Mouse (Mus musculus): ENCODE data around the gene Gm5089.

Gene Gm5089

DNA sequence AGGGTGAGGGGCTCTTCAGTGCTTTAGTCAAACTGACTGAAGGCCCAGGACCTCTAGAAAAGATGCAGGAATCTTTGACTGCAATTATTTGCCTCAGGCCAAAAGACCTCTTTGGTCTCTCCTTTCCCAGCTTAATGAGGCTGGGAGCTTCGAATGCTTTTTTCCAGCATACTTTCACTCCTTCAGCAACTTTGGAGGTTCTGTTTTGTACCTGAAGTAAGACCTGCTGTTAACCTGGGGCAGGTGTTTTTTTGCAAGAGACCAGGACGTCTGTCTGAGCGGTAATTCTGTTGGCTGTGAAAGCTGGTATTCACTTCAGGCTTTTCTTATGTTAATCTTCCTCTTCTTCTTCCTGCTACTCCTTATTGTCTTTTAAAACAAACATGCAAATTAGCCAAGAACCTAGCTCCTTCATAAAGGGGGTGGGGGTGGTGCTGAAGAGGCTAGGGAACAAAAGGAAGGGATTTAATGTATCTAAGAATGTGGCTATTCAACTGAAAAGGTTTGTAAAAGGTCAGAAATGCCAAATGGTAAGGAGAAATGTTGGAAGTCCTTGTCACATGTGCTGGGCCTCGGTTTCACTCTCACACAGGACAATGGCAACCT is 34.6 kb downstream of the Gm5089 start:
- DNase-seq = no peak

GRCm38 (mm10) chr14:122414786-122415185 is 36.1 kb downstream of the Gm5089 start:
- DNase-seq = no peak

GRCm38 (mm10) chr14:122413542-122413928 is 37.4 kb downstream of the Gm5089 start:
- peak; percentile 29 for DNase-seq

- no peak for DNase-seq
These were observed 37.9 kb downstream of the Gm5089 start for GRCm38 (mm10) chr14:122412841-122413541.

- DNase-seq = peak; percentile 85
These were observed 44.2 kb downstream of the Gm5089 start for GRCm38 (mm10) chr14:122406541-122407219.

GRCm38 (mm10) chr14:122405897-122406540 is 44.9 kb downstream of the Gm5089 start:
- peak; percentile 76 for DNase-seq

DNA sequence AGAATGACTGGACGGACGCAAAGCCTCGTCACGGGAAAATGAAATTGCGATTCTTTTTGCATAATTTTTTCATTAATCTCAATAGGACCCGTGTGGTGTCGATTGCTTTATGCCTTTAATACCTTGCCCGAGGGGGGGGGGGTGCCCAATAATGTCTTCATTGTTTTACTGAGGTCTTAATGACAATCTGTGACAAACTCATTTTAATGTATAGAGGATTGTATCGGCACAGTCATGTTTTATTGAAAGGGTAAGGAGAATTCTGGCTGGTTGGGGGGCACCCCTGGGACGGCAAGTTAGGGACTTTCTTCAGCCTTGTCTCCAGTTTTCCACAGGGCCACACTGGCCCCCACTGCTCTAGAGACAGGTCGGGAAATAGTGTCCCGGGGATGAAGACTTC is 45.7 kb downstream of the Gm5089 start:
- peak; percentile 44 for DNase-seq

DNA sequence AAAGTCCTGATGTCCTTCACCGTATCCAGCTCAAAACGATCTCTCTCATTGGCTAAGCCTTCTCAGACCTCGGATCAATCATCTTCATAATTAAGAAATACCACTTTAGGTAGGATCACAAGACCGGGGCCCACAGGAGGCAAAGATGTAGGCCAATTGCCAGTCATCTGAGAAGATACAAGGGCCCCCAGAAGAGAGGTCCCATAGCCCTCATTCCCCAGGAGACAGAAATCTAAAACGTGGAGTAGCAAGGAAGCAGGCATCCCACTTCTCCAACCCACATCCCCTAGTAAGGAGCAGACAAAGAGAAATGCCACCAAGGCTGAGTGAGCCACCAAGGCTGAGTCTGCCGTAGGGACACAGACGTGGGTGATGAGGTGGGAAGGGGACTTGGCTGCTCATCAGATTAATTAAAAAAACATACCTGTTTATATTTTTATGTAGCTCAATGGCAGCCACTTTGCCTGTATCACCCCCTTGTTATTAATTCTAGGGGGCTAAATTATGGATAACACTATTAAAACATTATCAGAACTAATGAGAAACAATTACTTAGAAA is 46.2 kb downstream of the Gm5089 start:
- peak; percentile 62 for DNase-seq

- DNase-seq = peak; percentile 78
These were observed 47.4 kb downstream of the Gm5089 start for GRCm38 (mm10) chr14:122403422-122403940.

DNA sequence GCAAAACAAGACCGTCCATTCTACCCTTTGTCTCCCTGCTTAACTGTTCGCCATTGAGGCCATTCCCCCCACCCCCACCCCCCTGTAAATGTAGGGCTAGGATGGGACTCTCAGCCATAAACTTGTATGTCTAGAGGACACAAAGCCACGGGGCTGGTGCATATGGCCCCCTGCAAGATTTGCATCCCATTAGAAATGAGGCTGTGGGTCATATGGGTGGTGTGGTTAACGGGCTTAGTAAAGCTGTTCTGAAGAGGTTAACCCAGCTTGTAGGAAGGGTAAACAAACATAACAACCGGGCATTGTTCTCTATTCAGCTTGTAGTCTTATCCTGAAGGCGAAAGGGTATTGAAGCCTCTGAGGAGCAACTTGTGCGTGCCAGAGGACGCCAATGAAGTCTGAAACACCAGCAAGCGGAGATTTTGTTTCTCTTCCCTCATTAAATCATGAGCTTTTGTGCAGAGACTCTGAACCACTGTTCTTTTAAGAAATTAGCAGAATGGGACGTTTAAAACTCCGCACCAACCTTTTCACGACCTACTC is 48.1 kb downstream of the Gm5089 start:
- peak; percentile 53 for DNase-seq

GRCm38 (mm10) chr14:122401886-122402285 is 49.0 kb downstream of the Gm5089 start:
- DNase-seq = peak; percentile 45

DNA sequence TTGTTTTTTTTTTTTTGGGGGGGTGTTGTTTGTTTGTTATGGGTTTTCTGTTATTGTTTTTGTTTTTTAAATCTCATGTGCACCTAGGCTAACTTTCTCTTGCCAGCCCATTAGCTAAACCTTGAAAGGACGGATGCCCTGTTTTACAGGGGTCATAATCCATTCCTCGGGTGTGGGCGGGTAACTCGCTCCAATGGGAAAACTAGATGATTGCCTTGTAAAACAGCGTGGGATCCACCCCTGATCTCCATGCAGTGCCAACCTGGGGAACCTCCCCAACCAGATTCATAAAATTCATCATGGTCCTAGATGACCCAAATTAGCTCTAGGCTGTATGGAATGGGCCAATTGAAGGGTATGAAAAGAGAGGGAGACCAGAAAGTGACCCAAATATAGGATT is 51.0 kb downstream of the Gm5089 start:
- peak; percentile 51 for DNase-seq

DNA sequence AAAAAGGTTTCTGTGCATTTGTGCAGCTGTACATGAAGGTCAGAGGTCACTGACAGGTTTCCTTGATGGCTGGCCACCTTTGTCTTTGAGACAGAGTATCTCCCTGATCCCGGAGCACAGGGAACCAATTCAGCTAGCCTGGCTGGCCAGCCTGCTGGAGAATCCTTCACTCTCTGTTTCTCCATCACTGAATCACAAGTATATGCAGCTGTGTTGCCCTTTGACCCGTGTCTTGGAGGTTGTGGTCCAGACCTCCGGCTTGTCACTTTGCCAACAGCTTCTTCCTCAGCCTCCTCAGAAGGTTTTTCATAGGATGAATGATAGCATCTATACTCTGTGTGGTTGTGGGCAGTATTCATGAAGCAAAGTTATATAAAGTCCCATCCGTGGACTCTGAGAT is 52.2 kb downstream of the Gm5089 start:
- peak; percentile 74 for DNase-seq

- no peak for DNase-seq
These were observed 57.8 kb downstream of the Gm5089 start for GRCm38 (mm10) chr14:122393119-122393518.

DNA sequence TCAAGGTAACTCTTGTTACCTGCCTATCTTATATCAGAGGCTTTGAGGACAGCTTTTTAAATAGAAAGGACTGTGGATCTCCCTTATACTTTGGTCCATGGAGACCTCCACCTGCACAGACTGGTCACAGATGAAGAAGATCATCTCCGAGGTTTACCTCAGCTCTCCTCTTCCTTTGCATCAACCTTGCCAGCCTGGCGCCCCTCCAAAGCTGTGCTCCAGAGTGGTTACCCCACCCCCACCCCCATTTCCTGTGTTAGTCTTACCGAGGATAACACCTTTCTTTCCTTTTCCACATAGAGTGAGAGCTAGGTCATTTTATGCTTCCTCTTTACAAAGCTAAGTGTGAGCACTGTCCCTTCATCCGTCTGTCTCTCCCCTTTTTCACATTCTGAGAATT is 60.0 kb downstream of the Gm5089 start:
- DNase-seq = no peak

DNA sequence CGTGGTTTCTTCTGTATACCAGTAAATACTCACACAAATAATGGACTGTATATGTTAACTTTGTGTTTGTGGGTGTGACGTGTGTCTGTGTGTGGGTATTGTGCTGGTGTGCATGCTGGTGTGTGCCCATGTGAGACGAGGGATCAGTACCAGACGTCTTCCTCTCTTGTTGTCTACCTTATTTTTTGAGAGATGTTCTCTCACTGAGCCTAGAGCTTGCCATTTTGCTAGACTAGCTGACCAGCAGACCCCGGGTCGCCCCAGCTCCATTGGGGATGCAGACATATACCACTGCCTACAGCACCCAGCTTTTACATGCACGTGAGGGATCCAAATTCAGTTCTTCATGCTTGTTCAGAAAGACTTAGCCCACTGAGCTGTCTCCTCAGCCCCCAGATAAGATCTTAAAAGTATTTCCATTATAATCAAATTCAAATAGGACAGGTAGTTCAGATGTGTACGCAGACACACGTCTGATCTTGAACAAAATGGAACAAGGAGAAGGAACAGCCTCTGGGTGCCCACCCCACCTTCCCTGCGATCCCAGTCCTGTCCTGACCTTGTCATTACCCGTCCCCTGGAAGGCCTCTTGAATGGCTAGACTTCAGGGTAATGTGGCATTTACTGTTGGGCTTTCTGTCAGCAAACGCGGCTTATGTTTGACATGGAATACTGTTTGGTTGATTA is 61.1 kb downstream of the Gm5089 start:
- peak; percentile 31 for DNase-seq

GRCm38 (mm10) chr14:122388431-122389031 is 62.4 kb downstream of the Gm5089 start:
- peak; percentile 60 for DNase-seq

DNA sequence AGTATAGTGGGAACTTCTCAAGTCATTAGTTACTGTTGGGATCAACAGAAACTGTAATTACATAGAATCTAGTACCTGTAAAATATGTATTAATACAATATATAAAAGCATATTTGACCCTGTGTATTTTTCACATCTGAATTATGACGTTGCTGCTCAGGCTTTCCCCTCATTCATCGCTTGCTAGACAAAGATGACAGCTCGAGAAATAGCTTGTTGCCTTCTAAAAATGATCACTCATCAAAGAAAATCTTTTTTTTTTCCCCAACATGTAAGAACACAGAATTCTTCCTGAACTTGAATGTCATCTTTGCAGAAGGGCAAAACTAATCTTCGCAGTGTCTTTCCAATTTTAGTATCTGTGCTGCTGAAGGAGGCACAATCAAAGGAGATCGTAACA is 63.1 kb downstream of the Gm5089 start:
- DNase-seq = no peak

GRCm38 (mm10) chr14:122386281-122387130 is 64.4 kb downstream of the Gm5089 start:
- DNase-seq = peak; percentile 46

DNA sequence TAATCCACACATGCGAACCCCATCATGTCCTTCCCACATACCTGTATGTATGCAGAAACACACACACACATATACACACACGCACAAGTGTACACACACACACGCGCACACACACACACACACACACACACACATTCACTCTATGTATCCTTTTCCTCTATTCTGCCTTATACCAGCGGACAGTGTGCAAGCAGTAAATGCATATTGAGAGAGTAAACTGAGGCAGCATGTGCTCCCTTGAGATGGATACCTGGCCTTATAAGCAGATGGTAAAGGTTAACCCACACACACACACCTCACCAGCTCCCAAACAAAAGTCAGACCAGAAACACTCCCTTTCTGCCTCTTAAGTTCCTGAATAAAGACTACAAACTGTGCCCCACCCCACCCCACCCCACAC is 65.2 kb downstream of the Gm5089 start:
- no peak for DNase-seq

DNA sequence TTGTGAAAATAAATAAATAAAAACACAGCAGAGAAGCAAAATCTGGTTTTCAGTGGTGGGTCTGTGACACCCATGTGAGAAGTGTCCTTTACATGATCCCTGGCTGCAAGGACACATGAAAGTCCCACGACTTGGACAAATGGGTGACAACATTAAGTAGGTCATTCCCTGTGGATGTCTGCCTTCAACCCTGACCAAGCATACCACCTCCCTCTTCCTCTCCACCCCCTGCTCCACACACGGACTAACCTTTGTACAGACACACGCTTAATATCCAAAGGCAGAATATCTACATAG is 65.7 kb downstream of the Gm5089 start:
- DNase-seq = no peak

All from heart, adult 11 months (tissue).